Mouse (Mus musculus): ENCODE results near the gene Lman2.
A peak's percentile ranks its signal among the peaks of the same experiment; 100 is the strongest.

Lman2 gene

GRCm38 (mm10) chr13:55371007-55371681 is 8.6 kb upstream of the Lman2 start:
- DNase-seq (ENCODE audit: low read depth, low spot score), result peak; percentile 84

GRCm38 (mm10) chr13:55370234-55370633 is 7.7 kb upstream of the Lman2 start:
- DNase-seq (ENCODE audit: low read depth, low spot score), result no peak

GRCm38 (mm10) chr13:55369531-55370114 is 7.0 kb upstream of the Lman2 start, which contains the start of gene Rgs14:
Gene Rgs14 (plus strand): TSS chr13:55369732.
- DNase-seq (ENCODE audit: low read depth, low spot score), result peak; percentile 69

GRCm38 (mm10) chr13:55368401-55368800 is 5.8 kb upstream of the Lman2 start:
- DNase-seq (ENCODE audit: low read depth, low spot score), result no peak

GRCm38 (mm10) chr13:55361974-55362452 is 570 bp downstream of the Lman2 start:
- DNase-seq (ENCODE audit: low read depth, low spot score), result no peak

- DNase-seq (ENCODE audit: low read depth, low spot score), result no peak
Measured at GRCm38 (mm10) chr13:55361145-55361544, 1.4 kb downstream of the Lman2 start.

GRCm38 (mm10) chr13:55346745-55347144 is 15.8 kb downstream of the Lman2 start:
- no peak for DNase-seq (ENCODE audit: low read depth, low spot score)

- peak; percentile 79 for DNase-seq (ENCODE audit: low read depth, low spot score)
Measured at GRCm38 (mm10) chr13:55344286-55344685, 18.3 kb downstream of the Lman2 start.

GRCm38 (mm10) chr13:55342469-55342868 is 20.1 kb downstream of the Lman2 start:
- no peak for DNase-seq (ENCODE audit: low read depth, low spot score)

GRCm38 (mm10) chr13:55339259-55339658 is 23.3 kb downstream of the Lman2 start:
- DNase-seq (ENCODE audit: low read depth, low spot score), result no peak

- DNase-seq (ENCODE audit: low read depth, low spot score), result no peak
Measured at GRCm38 (mm10) chr13:55338131-55339054, 24.2 kb downstream of the Lman2 start.

GRCm38 (mm10) chr13:55337341-55337975 is 25.1 kb downstream of the Lman2 start:
- DNase-seq (ENCODE audit: low read depth, low spot score), result no peak

GRCm38 (mm10) chr13:55335701-55336100 is 26.9 kb downstream of the Lman2 start:
- no peak for DNase-seq (ENCODE audit: low read depth, low spot score)

- no peak for DNase-seq (ENCODE audit: low read depth, low spot score)
Measured at GRCm38 (mm10) chr13:55332331-55332730, 30.3 kb downstream of the Lman2 start.

GRCm38 (mm10) chr13:55330567-55331400 is 31.8 kb downstream of the Lman2 start:
- DNase-seq (ENCODE audit: low read depth, low spot score), result no peak

- DNase-seq (ENCODE audit: low read depth, low spot score), result no peak
Measured at GRCm38 (mm10) chr13:55329683-55330566, 32.7 kb downstream of the Lman2 start, which contains the start of gene Mxd3. Gene Mxd3 (minus strand): TSS chr13:55329823.

GRCm38 (mm10) chr13:55329109-55329682 is 33.4 kb downstream of the Lman2 start:
- DNase-seq (ENCODE audit: low read depth, low spot score), result no peak

GRCm38 (mm10) chr13:55328641-55329040 is 33.9 kb downstream of the Lman2 start:
- DNase-seq (ENCODE audit: low read depth, low spot score), result no peak

- DNase-seq (ENCODE audit: low read depth, low spot score), result no peak
Measured at GRCm38 (mm10) chr13:55328171-55328570, 34.4 kb downstream of the Lman2 start.

Data from telencephalon, adult 2 months (tissue).